Mouse (Mus musculus): ENCODE measurements around the gene Spn. TPM values are rescaled to one million over a fixed set of nuclear protein-coding genes. Genes with fewer than 3 reads are reported as not detected.
"Not testable (repeated sequence)": the region's sequence is repeated elsewhere in the genome, so short reads cannot be mapped to it uniquely, and the experiment has no call there.

Gene Spn
- polyA plus RNA-seq (2012; ENCODE audit: insufficient read depth, insufficient read length, missing spikeins) = 34.5 and 36.3 TPM in 2 replicates

GRCm38 (mm10) chr7:127137262-127138017, at the start of gene Spn:
TSS of gene Spn (minus strand) at chr7:127137823.
- Histone ChIP-seq H3K27ac (ENCODE audit: insufficient read depth, low read depth, low read length) (peak within 1 kb of the TSS; percentile 24; the same call in 1 of the 2 replicates), H3K4me1 (ENCODE audit: control insufficient read depth, insufficient read depth, low read length) (peaks cover 28% of the 10 kb centered on the region), H3K4me3 (ENCODE audit: insufficient read depth, low read length) (peak within 1 kb of the TSS; percentile 39)
- no peak for TF ChIP-seq POLR2A (IDR thresholded peaks at IDR 0.05; ENCODE audit: borderline replicate concordance, low read depth, low read length)
- TF ChIP-seq CTCF (IDR thresholded peaks at IDR 0.05; ENCODE audit: low read depth, low read length) = no peak; the same call in 1 of the 2 replicates

GRCm38 (mm10) chr7:127187351-127187750, 49.7 kb upstream of the Spn start:
- Histone ChIP-seq H3K4me1 (ENCODE audit: control insufficient read depth, insufficient read depth, low read length) (peaks cover 17% of the 10 kb centered on the region), H3K27ac (ENCODE audit: insufficient read depth, low read depth, low read length) (no peak overlapping the region), H3K4me3 (ENCODE audit: insufficient read depth, low read length) (no peak overlapping the region)
- no peak for TF ChIP-seq POLR2A (IDR thresholded peaks at IDR 0.05; ENCODE audit: borderline replicate concordance, low read depth, low read length)
- no peak for TF ChIP-seq CTCF (IDR thresholded peaks at IDR 0.05; ENCODE audit: low read depth, low read length)

GRCm38 (mm10) chr7:127185601-127186000, 48.0 kb upstream of the Spn start:
- peaks cover 26% of the 10 kb centered on the region for H3K4me1 ChIP-seq (ENCODE audit: control insufficient read depth, insufficient read depth, low read length)
- TF ChIP-seq POLR2A (IDR thresholded peaks at IDR 0.05; ENCODE audit: borderline replicate concordance, low read depth, low read length) = no peak
- TF ChIP-seq CTCF (IDR thresholded peaks at IDR 0.05; ENCODE audit: low read depth, low read length) = peak; percentile 29; the same call in 1 of the 2 replicates
- no peak overlapping the region for H3K4me3 ChIP-seq (ENCODE audit: insufficient read depth, low read length)
- peak overlapping the region; percentile 56 for H3K27ac ChIP-seq (ENCODE audit: insufficient read depth, low read depth, low read length)

GRCm38 (mm10) chr7:127184720-127185119, 47.1 kb upstream of the Spn start:
- TF ChIP-seq POLR2A (IDR thresholded peaks at IDR 0.05; ENCODE audit: borderline replicate concordance, low read depth, low read length) (no peak), CTCF (IDR thresholded peaks at IDR 0.05; ENCODE audit: low read depth, low read length) (no peak)
- Histone ChIP-seq H3K4me1 (ENCODE audit: control insufficient read depth, insufficient read depth, low read length) (peaks cover 30% of the 10 kb centered on the region), H3K4me3 (ENCODE audit: insufficient read depth, low read length) (no peak overlapping the region), H3K27ac (ENCODE audit: insufficient read depth, low read depth, low read length) (peak overlapping the region; percentile 56)

GRCm38 (mm10) chr7:127183828-127184227, 46.2 kb upstream of the Spn start:
- TF ChIP-seq POLR2A (IDR thresholded peaks at IDR 0.05; ENCODE audit: borderline replicate concordance, low read depth, low read length) (no peak), CTCF (IDR thresholded peaks at IDR 0.05; ENCODE audit: low read depth, low read length) (peak; percentile 32; the same call in 1 of the 2 replicates)
- H3K4me1 ChIP-seq (ENCODE audit: control insufficient read depth, insufficient read depth, low read length) = peaks cover 30% of the 10 kb centered on the region
- H3K4me3 ChIP-seq (ENCODE audit: insufficient read depth, low read length) = no peak overlapping the region
- H3K27ac ChIP-seq (ENCODE audit: insufficient read depth, low read depth, low read length) = no peak overlapping the region

GRCm38 (mm10) chr7:127183345-127183744, 45.7 kb upstream of the Spn start:
- Histone ChIP-seq H3K27ac (ENCODE audit: insufficient read depth, low read depth, low read length) (no peak overlapping the region), H3K4me3 (ENCODE audit: insufficient read depth, low read length) (no peak overlapping the region), H3K4me1 (ENCODE audit: control insufficient read depth, insufficient read depth, low read length) (peaks cover 32% of the 10 kb centered on the region)
- no peak for TF ChIP-seq POLR2A (IDR thresholded peaks at IDR 0.05; ENCODE audit: borderline replicate concordance, low read depth, low read length)
- TF ChIP-seq CTCF (IDR thresholded peaks at IDR 0.05; ENCODE audit: low read depth, low read length) = no peak

- H3K4me3 ChIP-seq (ENCODE audit: insufficient read depth, low read length) = not testable (repeated sequence)
Observed at GRCm38 (mm10) chr7:127181724-127182123, 44.1 kb upstream of the Spn start.

GRCm38 (mm10) chr7:127180783-127181182, 43.2 kb upstream of the Spn start:
- Histone ChIP-seq H3K4me3 (ENCODE audit: insufficient read depth, low read length) (no peak overlapping the region), H3K4me1 (ENCODE audit: control insufficient read depth, insufficient read depth, low read length) (peaks cover 42% of the 10 kb centered on the region), H3K27ac (ENCODE audit: insufficient read depth, low read depth, low read length) (no peak overlapping the region)
- TF ChIP-seq CTCF (IDR thresholded peaks at IDR 0.05; ENCODE audit: low read depth, low read length) (no peak), POLR2A (IDR thresholded peaks at IDR 0.05; ENCODE audit: borderline replicate concordance, low read depth, low read length) (no peak)

More at GRCm38 (mm10) chr7:127181724-127182123, 44.1 kb upstream of the Spn start:
- peaks cover 45% of the 10 kb centered on the region for H3K4me1 ChIP-seq (ENCODE audit: control insufficient read depth, insufficient read depth, low read length)
- not testable (repeated sequence) for H3K27ac ChIP-seq (ENCODE audit: insufficient read depth, low read depth, low read length)

GRCm38 (mm10) chr7:127176937-127177336, 39.3 kb upstream of the Spn start:
- peaks cover 28% of the 10 kb centered on the region for H3K4me1 ChIP-seq (ENCODE audit: control insufficient read depth, insufficient read depth, low read length)

GRCm38 (mm10) chr7:127166501-127166900, 28.9 kb upstream of the Spn start:
- H3K27ac ChIP-seq (ENCODE audit: insufficient read depth, low read depth, low read length) = peak overlapping the region; percentile 67
- no peak for TF ChIP-seq CTCF (IDR thresholded peaks at IDR 0.05; ENCODE audit: low read depth, low read length)
- no peak for TF ChIP-seq POLR2A (IDR thresholded peaks at IDR 0.05; ENCODE audit: borderline replicate concordance, low read depth, low read length)
- no peak overlapping the region for H3K4me3 ChIP-seq (ENCODE audit: insufficient read depth, low read length)
- peaks cover 42% of the 10 kb centered on the region for H3K4me1 ChIP-seq (ENCODE audit: control insufficient read depth, insufficient read depth, low read length)

More at GRCm38 (mm10) chr7:127176937-127177336, 39.3 kb upstream of the Spn start:
- Histone ChIP-seq H3K4me3 (ENCODE audit: insufficient read depth, low read length) (no peak overlapping the region), H3K27ac (ENCODE audit: insufficient read depth, low read depth, low read length) (no peak overlapping the region)
- TF ChIP-seq CTCF (IDR thresholded peaks at IDR 0.05; ENCODE audit: low read depth, low read length) (no peak), POLR2A (IDR thresholded peaks at IDR 0.05; ENCODE audit: borderline replicate concordance, low read depth, low read length) (no peak)

All from bone marrow macrophage, adult 2 months (primary cell).